Mouse (Mus musculus) embryonic facial prominence, embryonic 10.5 days (tissue): ENCODE measurements around the gene Napa. TPM values are rescaled to one million over a fixed set of nuclear protein-coding genes. Genes with fewer than 3 reads are reported as not detected.

Source experiments
- DNase-seq: peaks from one replicate; pipeline ENCODE4 v3.0.0-alpha.2; 2017; ENCODE audit warnings: low spot score
- H3K27ac ChIP-seq: fragments of 300-500 bp; sonication (generic); replicated peaks from 2 replicates; pipeline ENCODE4 v1.5.1; 2016; ENCODE audit warnings: mild to moderate bottlenecking
- H3K27me3 ChIP-seq: fragments of 300-500 bp; sonication (generic); replicated peaks from 2 replicates; pipeline ENCODE4 v1.6.1; 2016; ENCODE audit warnings: low read depth, mild to moderate bottlenecking; ENCODE audit not compliant: poor library complexity, severe bottlenecking
- H3K36me3 ChIP-seq: fragments of 300-500 bp; sonication (generic); replicated peaks from 2 replicates; pipeline ENCODE4 v1.6.1; 2016; ENCODE audit warnings: mild to moderate bottlenecking, moderate library complexity
- H3K4me1 ChIP-seq: fragments of 300-500 bp; sonication (generic); 2 replicates; pipeline ENCODE4 v1.6.1; 2016
- H3K4me3 ChIP-seq: fragments of 300-500 bp; sonication (generic); 2 replicates; pipeline ENCODE4 v1.5.1; 2016; ENCODE audit warnings: mild to moderate bottlenecking, moderate library complexity
- H3K9me3 ChIP-seq: fragments of 300-500 bp; sonication (generic); 2 replicates; pipeline ENCODE4 v1.6.1; 2016; ENCODE audit warnings: mild to moderate bottlenecking
- WGBS: fragments of 180-500 bp; shearing (Covaris S2); methylation state at CpG from one replicate; pipeline ENCODE4 v1.1.7; 2016; 5-methylcytosine and 5-hydroxymethylcytosine counted together
- polyA plus RNA-seq: library from polyadenylated mRNA; unstranded; fragments of >200 nt; fragmentation: Nextera tagmentation; extraction: Ambion mirVana; gene quantifications from 2 replicates; pipeline ENCODE4 v1.2.1, GENCODE M21; 2016

The Napa gene
- polyA plus RNA-seq, 1 experiment from 2014 or later = 200 TPM

DNA sequence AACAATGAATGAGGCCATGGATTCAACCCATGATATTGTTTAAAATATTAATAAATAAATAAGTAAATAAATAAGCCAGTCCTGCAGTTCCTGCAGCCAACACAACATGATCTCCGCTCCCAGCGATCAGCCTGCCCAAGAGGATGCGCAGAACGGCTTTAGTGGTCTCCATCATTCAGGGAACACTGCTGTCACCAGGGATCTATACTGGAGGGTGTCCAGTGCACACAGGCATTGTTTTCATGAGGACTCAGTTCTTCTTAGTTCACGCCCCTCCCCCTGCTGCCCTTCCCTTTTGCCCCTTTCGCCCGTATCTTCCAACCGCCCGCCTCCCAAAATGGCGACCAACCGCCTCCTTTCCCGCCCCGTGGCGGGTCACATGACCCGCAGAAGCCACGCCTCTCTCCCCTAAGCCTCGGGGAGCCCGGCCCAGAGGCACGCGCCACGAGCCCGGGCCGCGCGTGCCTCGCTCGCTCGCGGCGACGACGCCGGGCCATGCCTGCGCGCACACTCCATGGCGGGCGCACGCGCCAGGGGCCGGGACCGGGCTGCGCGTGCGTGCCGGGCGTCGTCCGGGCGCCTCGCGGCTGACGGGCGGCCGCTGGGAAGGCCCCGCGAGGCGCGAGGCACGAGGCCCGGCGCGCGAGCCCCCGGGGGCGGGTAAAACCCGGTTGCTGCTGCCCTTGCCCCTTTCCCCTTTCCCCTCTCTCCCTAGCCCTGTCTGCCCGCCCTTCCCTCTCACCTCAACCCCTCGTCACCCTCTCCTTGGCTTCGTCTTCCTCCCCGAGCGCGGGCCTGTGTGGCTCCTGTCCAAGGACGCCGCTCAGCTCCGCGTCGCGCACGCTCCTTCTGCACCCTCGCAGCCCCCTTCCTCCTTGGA lies 36.8 kb upstream of the Napa start, which contains the start of gene Zfp541:
TSS of gene Zfp541 (plus strand) at position 596 of the 880 bp plus-strand sequence.
- peaks cover 18% of the 10 kb centered on the region for H3K9me3 ChIP-seq
- H3K27me3 ChIP-seq = peaks cover 30% of the 10 kb centered on the region
- WGBS = 54% methylated on average over 80 of the region's 80 CpGs
- H3K36me3 ChIP-seq = no peaks in the 10 kb centered on the region
- 0 out of 2 replicates have a peak, but pooled peaks cover 6% of the 10 kb centered on the region for H3K4me1 ChIP-seq
- peak within 1 kb of the TSS; percentile 36 for H3K4me3 ChIP-seq
- H3K27ac ChIP-seq = no peak within 1 kb of the TSS
- peak; percentile 26 for DNase-seq

DNA sequence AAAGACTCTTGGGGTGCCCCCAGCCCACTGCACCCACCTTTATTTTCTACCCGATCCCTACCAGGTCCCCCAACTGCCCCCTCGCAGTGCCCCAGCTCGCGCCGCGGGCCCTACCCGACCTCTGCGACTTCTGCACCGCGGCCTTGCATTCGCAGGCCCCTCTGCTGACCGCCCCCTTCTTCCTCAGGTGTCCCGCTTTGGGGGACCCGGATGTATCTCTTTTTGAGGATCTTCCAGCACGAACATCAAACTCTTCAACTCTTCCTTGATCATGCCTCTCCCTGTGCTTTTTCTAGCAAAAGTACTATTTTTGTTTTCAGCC lies 36.2 kb upstream of the Napa start:
- Histone ChIP-seq H3K4me3 (peak overlapping the region; percentile 36), H3K9me3 (peaks cover 18% of the 10 kb centered on the region), H3K27me3 (peaks cover 30% of the 10 kb centered on the region), H3K36me3 (no peaks in the 10 kb centered on the region), H3K4me1 (0 out of 2 replicates have a peak, but pooled peaks cover 6% of the 10 kb centered on the region), H3K27ac (no peak overlapping the region)
- 71% methylated on average over 15 of the region's 15 CpGs for WGBS
- DNase-seq = no peak

DNA sequence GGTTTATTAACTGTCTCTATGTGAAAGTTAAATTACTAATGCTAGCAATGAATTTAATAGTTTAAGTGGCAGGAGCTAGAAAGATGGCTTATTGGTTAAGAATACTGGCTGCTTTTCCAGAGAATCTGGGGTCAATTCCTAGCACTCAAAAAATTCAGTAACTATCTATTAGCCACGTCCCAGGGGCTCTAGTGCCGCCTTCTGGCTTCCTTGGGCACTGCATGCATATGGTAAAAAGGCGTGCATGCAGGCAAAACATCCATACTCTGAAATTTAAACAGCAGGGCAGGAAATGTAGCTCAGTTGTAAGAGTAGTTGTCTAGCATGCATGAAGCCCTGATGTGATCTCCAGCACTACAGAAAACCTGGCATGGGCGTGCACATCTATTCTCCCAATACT lies 34.8 kb upstream of the Napa start:
- Histone ChIP-seq H3K36me3 (no peaks in the 10 kb centered on the region), H3K27ac (no peak overlapping the region), H3K9me3 (peaks cover 18% of the 10 kb centered on the region), H3K4me3 (no peak overlapping the region), H3K4me1 (0 out of 2 replicates have a peak, but pooled peaks cover 6% of the 10 kb centered on the region), H3K27me3 (peaks cover 30% of the 10 kb centered on the region)
- WGBS = 34% methylated on average over 4 of the region's 4 CpGs
- DNase-seq = no peak

DNA sequence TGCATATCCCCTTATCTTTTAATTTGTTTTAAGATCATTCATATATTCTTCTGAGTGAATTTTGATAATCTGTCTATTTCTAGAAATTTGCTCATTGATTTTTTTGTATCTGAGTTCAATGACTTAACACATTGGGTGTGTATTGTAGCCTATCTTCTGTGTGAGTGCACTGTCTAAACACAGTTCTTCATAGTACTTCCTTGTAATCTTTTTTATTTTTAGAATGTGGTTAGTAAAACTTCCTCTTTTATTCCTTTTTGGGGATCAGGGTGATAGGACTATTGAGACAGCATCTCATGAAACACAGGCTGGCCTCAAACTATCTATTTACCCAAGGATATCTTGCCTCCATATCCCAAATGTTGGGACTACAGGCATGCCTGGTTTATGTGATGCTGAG lies 27.4 kb upstream of the Napa start:
- H3K4me3 ChIP-seq = no peak overlapping the region
- no peak for DNase-seq
- H3K9me3 ChIP-seq = no peaks in the 10 kb centered on the region
- H3K27me3 ChIP-seq = no peaks in the 10 kb centered on the region
- no peaks in the 10 kb centered on the region for H3K36me3 ChIP-seq
- no peaks in the 10 kb centered on the region for H3K4me1 ChIP-seq
- H3K27ac ChIP-seq = no peak overlapping the region

DNA sequence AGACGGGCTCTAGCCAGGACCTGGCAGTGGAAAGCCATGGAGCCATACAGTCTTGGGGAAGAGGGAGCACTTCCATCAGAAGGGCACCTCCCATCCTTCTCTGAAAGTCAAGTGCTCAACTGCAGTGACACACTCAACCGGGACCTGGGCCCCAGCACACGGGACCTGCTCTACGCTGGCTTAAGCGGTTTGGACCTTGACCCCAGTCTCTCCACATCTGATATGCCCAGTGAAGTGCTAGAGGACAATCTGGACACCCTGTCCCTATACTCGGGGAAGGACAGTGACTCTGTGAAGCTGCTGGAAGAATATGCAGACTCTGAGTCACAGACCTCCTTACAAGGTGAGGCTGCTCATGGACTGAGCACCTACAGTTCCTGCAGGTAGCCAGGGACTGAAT lies 26.4 kb upstream of the Napa start:
- Histone ChIP-seq H3K4me3 (no peak overlapping the region), H3K27me3 (no peaks in the 10 kb centered on the region), H3K4me1 (no peaks in the 10 kb centered on the region), H3K9me3 (no peaks in the 10 kb centered on the region), H3K36me3 (no peaks in the 10 kb centered on the region), H3K27ac (no peak overlapping the region)
- WGBS = 83% methylated on average over 6 of the region's 6 CpGs
- DNase-seq = no peak

- no peaks in the 10 kb centered on the region for H3K9me3 ChIP-seq
- 79% methylated on average over 1 of the region's 1 CpGs for whole genome bisulfite sequencing
- no peaks in the 10 kb centered on the region for H3K36me3 ChIP-seq
- no peak overlapping the region for H3K4me3 ChIP-seq
- no peak overlapping the region for H3K27ac ChIP-seq
- H3K27me3 ChIP-seq = no peaks in the 10 kb centered on the region
- DNase-seq = no peak
- H3K4me1 ChIP-seq = peaks cover 13% of the 10 kb centered on the region
These were observed 18.3 kb upstream of the Napa start for GRCm38 (mm10) chr7:16079947-16080346.

- H3K36me3 ChIP-seq = no peaks in the 10 kb centered on the region
- DNase-seq = no peak
- no peak overlapping the region for H3K4me3 ChIP-seq
- no peak overlapping the region for H3K27ac ChIP-seq
- 72% methylated on average over 4 of the region's 4 CpGs for WGBS
- no peaks in the 10 kb centered on the region for H3K27me3 ChIP-seq
- no peaks in the 10 kb centered on the region for H3K9me3 ChIP-seq
- H3K4me1 ChIP-seq = peaks cover 13% of the 10 kb centered on the region
These were observed 17.7 kb upstream of the Napa start for GRCm38 (mm10) chr7:16080581-16080980.

- H3K4me3 ChIP-seq = no peak overlapping the region
- H3K4me1 ChIP-seq = peaks cover 8% of the 10 kb centered on the region
- no peak overlapping the region for H3K27ac ChIP-seq
- no peak for DNase-seq
- no peaks in the 10 kb centered on the region for H3K27me3 ChIP-seq
- no peaks in the 10 kb centered on the region for H3K9me3 ChIP-seq
- H3K36me3 ChIP-seq = no peaks in the 10 kb centered on the region
- WGBS = 54% methylated on average over 4 of the region's 4 CpGs
These were observed 14.9 kb upstream of the Napa start for GRCm38 (mm10) chr7:16083361-16083760.

DNA sequence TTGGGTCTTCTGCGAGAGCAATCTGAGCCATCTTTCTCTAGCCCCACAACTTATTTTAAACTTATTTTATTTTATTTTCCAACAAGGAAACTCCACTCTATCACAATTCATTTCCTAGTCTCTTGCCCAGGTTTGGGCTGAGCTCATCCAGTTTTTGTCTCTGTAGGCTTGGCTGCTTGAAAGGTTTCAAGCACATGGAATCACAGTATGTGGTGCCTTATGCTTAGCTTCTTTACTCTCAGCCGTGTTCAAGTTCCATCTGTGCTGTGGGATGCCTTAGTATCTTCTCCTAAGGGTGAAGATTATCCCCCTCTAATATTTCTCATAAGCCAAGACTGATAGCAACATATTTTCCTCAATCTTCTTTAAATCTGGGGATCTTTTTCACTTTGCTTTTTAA lies 10.7 kb upstream of the Napa start:
- no peak for DNase-seq
- 84% methylated on average over 2 of the region's 2 CpGs for WGBS
- Histone ChIP-seq H3K4me3 (no peak overlapping the region), H3K4me1 (no peaks in the 10 kb centered on the region), H3K27me3 (no peaks in the 10 kb centered on the region), H3K36me3 (no peaks in the 10 kb centered on the region), H3K9me3 (no peaks in the 10 kb centered on the region), H3K27ac (no peak overlapping the region)

- H3K4me3 ChIP-seq = no peak overlapping the region
- H3K9me3 ChIP-seq = peaks cover 2% of the 10 kb centered on the region; the same call in 1 of the 2 replicates
These were observed 3.7 kb upstream of the Napa start for GRCm38 (mm10) chr7:16094592-16094991.

GRCm38 (mm10) chr7:16099901-16100300 lies 1.6 kb downstream of the Napa start:
- peak overlapping the region; percentile 97 for H3K4me3 ChIP-seq
- 89% methylated on average over 4 of the region's 4 CpGs for WGBS
- no peak overlapping the region for H3K27ac ChIP-seq
- H3K9me3 ChIP-seq = peaks cover 2% of the 10 kb centered on the region; the same call in 1 of the 2 replicates
- no peaks in the 10 kb centered on the region for H3K27me3 ChIP-seq
- H3K36me3 ChIP-seq = peaks cover 47% of the 10 kb centered on the region
- no peak for DNase-seq
- H3K4me1 ChIP-seq = peaks cover 25% of the 10 kb centered on the region

More at GRCm38 (mm10) chr7:16094592-16094991, 3.7 kb upstream of the Napa start:
- peaks cover 11% of the 10 kb centered on the region for H3K4me1 ChIP-seq
- 74% methylated on average over 3 of the region's 3 CpGs for whole genome bisulfite sequencing
- H3K36me3 ChIP-seq = no peaks in the 10 kb centered on the region
- H3K27me3 ChIP-seq = no peaks in the 10 kb centered on the region; the same call in 1 of the 2 replicates
- no peak overlapping the region for H3K27ac ChIP-seq
- no peak for DNase-seq

DNA sequence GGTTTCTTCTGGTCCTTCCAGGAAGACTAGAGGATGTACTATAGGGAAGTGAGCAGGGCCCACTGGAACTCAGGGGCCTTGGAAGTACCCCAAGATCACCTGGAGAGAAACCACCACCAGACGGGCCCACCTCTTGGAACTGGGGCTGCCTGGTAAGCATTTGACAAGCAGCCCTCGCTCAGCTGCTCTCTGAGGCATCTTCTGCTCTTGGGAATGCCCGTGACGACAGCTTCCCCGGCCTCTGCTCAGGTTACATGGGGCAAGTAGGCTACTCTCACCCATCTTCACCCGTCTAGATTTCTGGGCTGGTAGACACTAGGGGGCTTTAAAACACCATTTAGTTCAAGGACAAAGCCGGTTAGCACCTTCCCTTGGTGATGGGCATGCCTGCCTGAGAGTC lies 2.8 kb downstream of the Napa start:
- WGBS = 74% methylated on average over 7 of the region's 7 CpGs
- no peak for DNase-seq
- H3K4me3 ChIP-seq = no peak overlapping the region
- H3K27ac ChIP-seq = no peak overlapping the region
- peaks cover 25% of the 10 kb centered on the region for H3K4me1 ChIP-seq
- H3K36me3 ChIP-seq = peaks cover 54% of the 10 kb centered on the region
- H3K27me3 ChIP-seq = no peaks in the 10 kb centered on the region
- H3K9me3 ChIP-seq = peaks cover 2% of the 10 kb centered on the region; the same call in 1 of the 2 replicates
